Mouse (Mus musculus) adrenal gland, postnatal 4 days (tissue): Measurements from ENCODE around the gene Pafah1b2. TPM values are rescaled to one million over a fixed set of nuclear protein-coding genes. Genes with fewer than 3 reads are reported as not detected.

Experiments
- DNase-seq, 2 experiments: peaks; one replicate each; pipeline ENCODE4 v3.0.0; 2021 to 2022; ENCODE audit warnings: low spot score in 2 of 2, mixed read lengths in 2 of 2
- total RNA-seq, 2 experiments: library from RNA; stranded (reverse); gene quantifications; 2 replicates each; pipeline ENCODE4 v1.2.3; 2021

The Pafah1b2 gene
- total RNA-seq, 2 experiments from 2014 or later: 154 to 163 TPM

GRCm38 (mm10) chr9:45983676-45984408 is 28.6 kb downstream of the Pafah1b2 start:
- DNase-seq: no peak

GRCm38 (mm10) chr9:45981331-45981730 is 31.2 kb downstream of the Pafah1b2 start:
- DNase-seq: no peak

DNA sequence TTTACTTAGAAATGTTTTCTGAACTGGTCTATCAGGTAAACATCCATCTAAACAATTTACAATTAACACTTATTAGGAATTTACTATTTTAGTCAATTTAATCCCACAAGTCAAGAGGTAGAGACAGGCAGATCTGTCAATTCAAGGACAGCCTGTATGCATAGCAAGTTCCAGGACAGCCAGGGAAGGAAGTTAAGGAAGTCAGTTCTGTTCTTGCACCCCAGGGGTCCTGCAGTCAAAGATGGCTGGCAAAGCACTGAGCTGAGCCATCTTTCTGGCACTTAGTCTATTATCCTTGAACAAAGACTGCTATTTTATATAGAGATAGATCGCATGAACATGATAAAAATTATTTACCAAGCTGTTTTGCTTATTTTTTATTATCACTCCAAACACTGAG is 31.9 kb downstream of the Pafah1b2 start:
- no peak for DNase-seq

- no peak for DNase-seq
Measured at GRCm38 (mm10) chr9:45979778-45980177, 32.7 kb downstream of the Pafah1b2 start.

DNA sequence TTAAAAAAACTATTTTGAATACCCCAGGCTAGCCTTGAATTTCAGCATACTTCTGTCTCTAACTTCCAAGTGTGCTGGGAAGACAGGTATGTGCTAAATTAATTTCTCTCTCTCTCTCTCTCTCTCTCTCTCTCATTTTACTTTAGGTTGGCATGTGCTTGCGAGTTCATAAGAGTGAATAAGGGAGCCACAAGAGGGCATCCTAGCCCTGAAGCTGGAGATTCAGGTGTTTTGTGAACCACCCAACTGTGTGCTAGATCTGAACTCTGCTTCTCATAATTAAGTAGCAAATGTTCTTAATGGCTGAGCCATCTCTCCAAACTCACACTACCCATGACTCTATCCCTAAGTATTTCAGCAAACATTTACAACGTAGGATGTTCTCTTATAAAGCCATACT is 35.6 kb downstream of the Pafah1b2 start:
- no peak for DNase-seq

DNA sequence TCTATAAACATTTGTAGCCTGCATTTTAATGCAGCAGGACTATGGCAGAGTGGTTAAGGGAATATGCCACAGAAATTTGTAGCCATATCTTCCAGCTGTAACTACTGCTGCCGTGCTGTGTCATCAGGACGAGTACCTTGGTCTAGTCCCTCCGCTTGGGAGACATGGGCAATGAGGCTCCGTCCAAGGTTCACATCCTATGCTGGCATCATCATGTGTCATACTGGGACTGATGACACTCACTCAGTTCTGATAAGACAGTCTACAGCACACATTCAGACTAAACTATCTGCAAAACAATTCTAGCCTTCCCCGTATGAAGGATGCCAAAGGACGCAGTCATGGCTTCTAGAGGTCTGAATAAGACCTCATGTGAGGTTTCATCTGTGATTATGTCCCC is 48.9 kb downstream of the Pafah1b2 start:
- no peak for DNase-seq

GRCm38 (mm10) chr9:45961855-45962254 is 50.6 kb downstream of the Pafah1b2 start:
- peak in 1 of 2 experiments; percentile 4 for DNase-seq

GRCm38 (mm10) chr9:45959661-45960060 is 52.8 kb downstream of the Pafah1b2 start:
- peak in 1 of 2 experiments; percentile 4 for DNase-seq

GRCm38 (mm10) chr9:45958851-45959250 is 53.6 kb downstream of the Pafah1b2 start:
- peak in 1 of 2 experiments; percentile 6 for DNase-seq

DNA sequence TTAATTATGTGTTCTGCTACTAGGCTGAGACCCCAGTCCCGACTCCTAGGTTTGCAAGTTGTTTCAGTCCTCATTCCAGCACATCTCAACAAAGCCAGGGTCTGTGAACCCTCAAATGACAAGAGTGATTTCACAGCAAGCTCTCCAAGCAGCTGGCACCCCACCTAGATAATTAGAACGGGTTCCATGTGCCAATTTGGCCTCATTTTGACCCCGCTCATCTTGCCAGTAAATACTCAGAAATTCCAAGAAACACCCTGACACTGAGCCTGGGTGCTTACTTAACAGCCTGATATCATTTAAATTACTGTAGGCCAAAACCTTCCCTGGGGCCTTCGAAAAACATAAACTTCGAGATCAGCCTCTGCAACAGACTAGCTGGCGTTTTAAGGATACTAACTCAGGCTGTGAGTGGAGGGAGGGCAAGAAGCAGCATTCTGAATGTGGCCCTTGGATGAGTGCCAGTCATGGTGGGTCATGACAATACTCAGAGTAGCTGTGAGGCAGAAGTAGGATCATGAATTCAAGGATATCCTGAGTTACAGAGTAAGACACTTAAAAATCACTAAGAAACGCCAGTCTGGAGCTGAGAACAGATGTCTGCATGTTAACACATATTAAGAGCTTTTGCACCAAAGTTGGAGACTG is 54.3 kb downstream of the Pafah1b2 start:
- no peak for DNase-seq

- DNase-seq: peak; percentile 62 to 63
Measured at GRCm38 (mm10) chr9:45955107-45955963, 57.2 kb downstream of the Pafah1b2 start, which contains the start of gene Sidt2. TSS of gene Sidt2 (minus strand) at chr9:45955258.

GRCm38 (mm10) chr9:45954294-45955106 is 58.0 kb downstream of the Pafah1b2 start:
- peak in 1 of 2 experiments; percentile 39 for DNase-seq

DNA sequence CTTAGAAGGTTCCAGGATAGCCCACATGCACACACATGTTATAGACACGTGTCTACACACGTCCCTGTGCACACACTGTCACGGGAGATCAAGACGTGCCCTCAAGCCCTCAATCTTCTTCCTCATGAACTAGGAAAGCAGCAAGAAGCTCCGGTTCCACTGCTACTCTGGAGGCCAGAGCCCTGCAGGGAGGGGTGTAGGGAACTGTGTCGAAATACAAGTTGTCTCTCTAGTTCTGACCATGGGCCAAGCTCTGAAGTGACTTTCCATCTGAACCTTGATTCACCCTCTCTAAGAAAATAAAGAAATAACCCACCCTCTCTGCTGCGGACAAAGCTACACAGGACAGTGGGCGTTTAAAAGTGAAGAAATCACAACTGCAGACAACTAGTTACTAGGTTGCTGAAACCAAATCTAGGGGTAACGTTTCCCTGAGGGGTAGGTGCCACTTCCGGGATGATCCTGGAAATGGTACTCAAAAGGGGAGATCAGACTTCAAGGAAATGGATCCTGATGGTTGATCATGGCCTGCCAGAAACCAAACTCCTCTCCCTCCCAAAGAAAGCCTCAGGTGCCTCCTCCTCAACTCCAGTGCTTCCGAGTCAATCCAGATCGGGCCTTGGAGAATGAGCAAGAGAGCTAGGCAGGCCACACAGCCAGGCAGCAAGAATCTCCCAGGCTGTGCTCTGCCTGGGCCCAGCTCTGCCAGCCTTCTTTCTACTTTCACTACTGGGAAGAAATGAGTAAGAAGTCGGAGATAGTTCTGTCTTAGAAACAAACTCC is 58.8 kb downstream of the Pafah1b2 start:
- DNase-seq: peak in 1 of 2 experiments; percentile 15

- peak in 1 of 2 experiments; percentile 2 for DNase-seq
Measured at GRCm38 (mm10) chr9:45952890-45953289, 59.6 kb downstream of the Pafah1b2 start.

DNA sequence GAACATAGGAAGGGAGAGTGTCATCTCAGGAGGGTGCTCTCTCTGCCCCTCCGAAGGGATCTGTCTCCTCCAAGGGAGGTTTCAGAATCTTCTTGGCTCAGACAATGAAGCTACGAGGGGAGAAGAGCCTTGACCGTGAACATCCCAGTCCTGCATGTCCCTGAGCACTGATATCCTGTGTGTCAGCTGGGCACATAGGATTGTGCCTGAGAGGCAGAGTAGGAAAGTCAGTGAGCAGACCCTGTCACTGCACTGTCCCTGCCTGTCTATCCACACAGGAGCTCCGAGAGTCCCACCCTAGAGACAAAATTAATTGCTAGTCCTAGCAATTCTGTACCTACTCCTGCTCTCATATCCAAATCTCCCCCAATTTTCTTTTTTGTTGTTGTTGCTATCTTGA is 60.4 kb downstream of the Pafah1b2 start:
- no peak for DNase-seq

DNA sequence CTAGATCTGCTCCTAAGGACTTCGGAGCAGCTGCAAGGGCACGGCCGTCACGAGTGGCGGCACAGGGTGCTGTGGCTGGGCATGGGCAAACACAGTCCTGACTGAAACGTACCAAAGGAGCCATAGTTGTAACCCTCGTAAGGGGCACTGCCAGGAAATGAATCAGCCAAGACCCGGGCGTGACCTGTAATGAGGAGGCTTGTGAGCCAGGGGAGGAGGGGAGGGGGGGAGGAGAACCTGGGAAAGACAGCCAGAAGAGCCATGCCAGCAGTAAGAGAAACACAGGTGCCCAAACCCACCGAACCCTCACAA is 65.7 kb downstream of the Pafah1b2 start:
- no peak for DNase-seq

DNA sequence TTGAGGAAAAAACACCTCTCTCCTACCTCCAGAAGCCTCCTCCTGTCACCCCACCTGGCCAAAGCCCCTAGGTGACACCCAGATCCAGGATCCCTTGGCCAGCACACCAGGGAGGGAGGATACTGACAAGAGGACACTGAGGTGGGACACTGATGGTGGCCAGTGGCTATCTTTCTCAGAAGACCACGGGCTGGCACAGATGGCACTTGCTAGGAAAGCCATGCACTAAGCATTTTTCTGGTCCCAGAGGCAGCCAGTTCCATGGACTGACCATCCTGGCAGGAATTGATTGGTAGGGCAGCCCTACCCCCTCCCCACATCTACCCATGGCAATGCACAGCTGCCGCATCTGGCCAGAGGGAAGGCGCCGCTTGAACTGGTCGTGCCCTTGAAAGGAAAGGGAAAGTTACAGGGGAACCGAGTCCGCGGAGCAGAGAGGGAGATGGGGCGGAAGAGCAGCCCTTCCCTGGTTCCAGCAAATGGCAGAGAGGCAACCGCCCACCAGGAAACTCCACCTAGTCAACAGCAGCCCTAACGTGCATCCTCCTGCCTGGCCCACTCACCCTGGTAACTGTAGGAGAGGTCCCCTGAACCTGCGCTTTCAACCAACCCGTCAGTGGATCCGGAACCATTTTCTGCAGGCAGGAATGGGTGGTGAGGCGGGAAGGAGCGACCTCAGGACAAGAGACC is 66.2 kb downstream of the Pafah1b2 start:
- no peak for DNase-seq

- no peak for DNase-seq
Measured at GRCm38 (mm10) chr9:45945721-45946120, 66.8 kb downstream of the Pafah1b2 start.
